Mouse (Mus musculus): ENCODE measurements around the gene Fkrp. TPM values are rescaled to one million over a fixed set of nuclear protein-coding genes. Genes with fewer than 3 reads are reported as not detected.

The Fkrp gene
- polyA plus RNA-seq, 1 experiment from 2014 or later: 28.5 TPM

- Histone ChIP-seq H3K27ac (replicated peaks) (no peak overlapping the region), H3K9me3 (peaks cover 4% of the 10 kb centered on the region; the same call in 1 of the 2 replicates), H3K4me3 (no peak overlapping the region), H3K36me3 (replicated peaks) (peaks cover 58% of the 10 kb centered on the region), H3K27me3 (replicated peaks; ENCODE audit: low read depth, poor library complexity, severe bottlenecking) (peaks cover 38% of the 10 kb centered on the region), H3K4me1 (peaks cover 25% of the 10 kb centered on the region)
- DNase-seq (ENCODE audit: low spot score): no peak
- WGBS: 85% methylated on average over 9 of the region's 9 CpGs
Measured at GRCm38 (mm10) chr7:16808647-16809046, 7.9 kb downstream of the Fkrp start.

GRCm38 (mm10) chr7:16807936-16808335 is 8.6 kb downstream of the Fkrp start:
- Histone ChIP-seq H3K9me3 (peaks cover 4% of the 10 kb centered on the region; the same call in 1 of the 2 replicates), H3K36me3 (replicated peaks) (peaks cover 51% of the 10 kb centered on the region), H3K4me1 (peaks cover 25% of the 10 kb centered on the region), H3K27me3 (replicated peaks; ENCODE audit: low read depth, poor library complexity, severe bottlenecking) (peaks cover 31% of the 10 kb centered on the region), H3K27ac (replicated peaks) (no peak overlapping the region), H3K4me3 (no peak overlapping the region)
- 90% methylated on average over 9 of the region's 9 CpGs for WGBS
- no peak for DNase-seq (ENCODE audit: low spot score)

- Histone ChIP-seq H3K4me1 (0 out of 2 replicates have a peak, but pooled peaks cover under 1% of the 10 kb centered on the region), H3K4me3 (no peak overlapping the region), H3K36me3 (replicated peaks) (peaks cover 33% of the 10 kb centered on the region), H3K27ac (replicated peaks) (no peak overlapping the region), H3K9me3 (peaks cover 4% of the 10 kb centered on the region; the same call in 1 of the 2 replicates), H3K27me3 (replicated peaks; ENCODE audit: low read depth, poor library complexity, severe bottlenecking) (no peaks in the 10 kb centered on the region)
- DNase-seq (ENCODE audit: low spot score): peak; percentile 42
- WGBS: 34% methylated on average over 8 of the region's 8 CpGs
Measured at GRCm38 (mm10) chr7:16804409-16805028, 12.0 kb downstream of the Fkrp start.

- peaks cover 6% of the 10 kb centered on the region; the same call in 1 of the 2 replicates for H3K4me1 ChIP-seq
- H3K36me3 ChIP-seq (replicated peaks): peaks cover 90% of the 10 kb centered on the region
- WGBS: 93% methylated on average over 5 of the region's 5 CpGs
Measured at GRCm38 (mm10) chr7:16794886-16795285, 21.6 kb downstream of the Fkrp start.

DNA sequence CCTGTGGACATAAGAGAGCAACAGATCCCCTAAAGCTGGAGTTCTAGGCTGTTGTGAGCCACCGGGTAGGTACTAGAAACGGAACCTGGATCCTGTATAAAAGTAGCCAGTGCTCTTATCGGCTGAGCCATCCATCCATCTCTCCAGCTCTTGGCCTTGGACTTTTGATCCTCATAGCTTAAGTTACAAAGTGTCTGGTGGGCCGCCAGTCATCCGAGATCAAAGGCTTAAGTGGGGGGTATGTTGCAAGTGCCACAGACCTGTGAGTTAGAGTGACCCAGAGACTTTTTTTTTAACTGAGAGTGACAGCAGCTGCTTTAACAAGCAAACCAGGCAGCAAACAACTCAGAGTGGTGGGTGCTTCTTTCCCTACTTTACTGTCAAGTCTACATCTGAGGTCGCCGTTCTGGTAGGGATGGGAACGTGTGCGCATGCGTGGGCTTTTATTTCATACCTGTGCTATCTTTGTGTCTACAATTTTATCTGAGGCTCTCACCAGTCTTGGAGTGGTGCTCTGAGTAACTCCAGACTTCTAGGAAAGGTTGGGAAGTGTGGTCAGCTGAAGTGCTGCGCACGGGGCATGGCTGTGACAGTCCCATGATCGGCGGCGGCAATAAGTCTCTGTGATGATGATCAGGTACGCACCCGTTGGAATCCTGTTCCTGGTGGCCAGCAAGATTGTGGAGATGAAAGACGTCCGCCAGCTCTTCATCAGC is 23.4 kb downstream of the Fkrp start:
- 91% methylated on average over 19 of the region's 19 CpGs for WGBS
- Histone ChIP-seq H3K27me3 (replicated peaks; ENCODE audit: low read depth, poor library complexity, severe bottlenecking) (no peaks in the 10 kb centered on the region), H3K36me3 (replicated peaks) (peaks cover 96% of the 10 kb centered on the region), H3K9me3 (no peaks in the 10 kb centered on the region), H3K4me1 (peaks cover 6% of the 10 kb centered on the region; the same call in 1 of the 2 replicates), H3K27ac (replicated peaks) (no peak overlapping the region), H3K4me3 (no peak overlapping the region)
- no peak for DNase-seq (ENCODE audit: low spot score)

More at GRCm38 (mm10) chr7:16794886-16795285, 21.6 kb downstream of the Fkrp start:
- no peak for DNase-seq (ENCODE audit: low spot score)
- Histone ChIP-seq H3K4me3 (no peak overlapping the region), H3K9me3 (no peaks in the 10 kb centered on the region), H3K27ac (replicated peaks) (no peak overlapping the region), H3K27me3 (replicated peaks; ENCODE audit: low read depth, poor library complexity, severe bottlenecking) (no peaks in the 10 kb centered on the region)

GRCm38 (mm10) chr7:16792316-16792715 is 24.2 kb downstream of the Fkrp start:
- no peak for DNase-seq (ENCODE audit: low spot score)
- no peak overlapping the region for H3K27ac ChIP-seq (replicated peaks)
- H3K4me3 ChIP-seq: no peak overlapping the region
- H3K4me1 ChIP-seq: peaks cover 6% of the 10 kb centered on the region; the same call in 1 of the 2 replicates
- 77% methylated on average over 5 of the region's 5 CpGs for WGBS
- no peaks in the 10 kb centered on the region for H3K27me3 ChIP-seq (replicated peaks; ENCODE audit: low read depth, poor library complexity, severe bottlenecking)
- H3K36me3 ChIP-seq (replicated peaks): peaks cover 96% of the 10 kb centered on the region
- no peaks in the 10 kb centered on the region for H3K9me3 ChIP-seq

GRCm38 (mm10) chr7:16785541-16786083 is 30.9 kb downstream of the Fkrp start:
- Histone ChIP-seq H3K27me3 (replicated peaks; ENCODE audit: low read depth, poor library complexity, severe bottlenecking) (no peaks in the 10 kb centered on the region), H3K27ac (replicated peaks) (no peak overlapping the region), H3K9me3 (no peaks in the 10 kb centered on the region), H3K4me1 (peaks cover 45% of the 10 kb centered on the region), H3K36me3 (replicated peaks) (peaks cover 61% of the 10 kb centered on the region), H3K4me3 (no peak overlapping the region)
- DNase-seq (ENCODE audit: low spot score): no peak
- 90% methylated on average over 8 of the region's 8 CpGs for WGBS

GRCm38 (mm10) chr7:16784498-16784976 is 32.0 kb downstream of the Fkrp start:
- peaks cover 47% of the 10 kb centered on the region for H3K4me1 ChIP-seq
- H3K27me3 ChIP-seq (replicated peaks; ENCODE audit: low read depth, poor library complexity, severe bottlenecking): no peaks in the 10 kb centered on the region
- H3K27ac ChIP-seq (replicated peaks): no peak overlapping the region
- 82% methylated on average over 10 of the region's 10 CpGs for WGBS
- H3K4me3 ChIP-seq: peak overlapping the region; percentile 80
- DNase-seq (ENCODE audit: low spot score): no peak
- H3K36me3 ChIP-seq (replicated peaks): peaks cover 50% of the 10 kb centered on the region
- H3K9me3 ChIP-seq: no peaks in the 10 kb centered on the region

DNA sequence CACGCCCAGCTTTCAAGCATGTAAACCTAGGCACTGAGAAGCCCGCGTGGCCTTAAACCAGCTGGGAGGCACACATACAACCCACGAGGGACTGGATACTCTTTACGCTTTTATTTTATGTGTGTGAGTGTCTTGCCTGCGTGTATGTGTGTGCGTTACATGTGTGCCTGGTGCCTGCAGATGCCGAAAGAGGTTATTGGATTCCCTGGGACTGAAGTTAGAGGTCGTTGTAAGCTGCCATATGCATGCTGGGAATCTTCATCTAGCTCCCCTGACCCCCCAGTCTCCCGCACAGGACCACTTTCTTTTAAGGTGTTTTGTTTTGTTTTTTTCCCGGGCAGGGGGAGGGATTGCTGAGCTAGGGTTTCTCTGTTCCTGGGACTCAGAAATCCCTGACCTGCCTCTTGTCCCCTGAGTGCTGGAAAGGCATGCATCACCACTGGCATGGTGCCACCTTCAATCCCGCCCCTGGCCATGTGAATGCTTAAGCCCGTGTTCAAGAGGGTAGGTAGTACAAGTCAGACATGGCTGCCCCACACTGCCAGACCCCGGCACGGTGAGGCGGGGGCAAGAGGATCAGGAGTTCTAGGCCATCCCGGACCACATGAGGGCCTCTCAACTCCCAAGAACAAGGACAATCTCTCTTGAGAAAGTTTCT is 32.6 kb downstream of the Fkrp start:
- Histone ChIP-seq H3K36me3 (replicated peaks) (peaks cover 44% of the 10 kb centered on the region), H3K27me3 (replicated peaks; ENCODE audit: low read depth, poor library complexity, severe bottlenecking) (no peaks in the 10 kb centered on the region), H3K27ac (replicated peaks) (peak overlapping the region; percentile 48), H3K4me1 (peaks cover 47% of the 10 kb centered on the region), H3K4me3 (peak overlapping the region; percentile 80), H3K9me3 (no peaks in the 10 kb centered on the region)
- WGBS: 54% methylated on average over 17 of the region's 17 CpGs
- DNase-seq (ENCODE audit: low spot score): no peak

DNA sequence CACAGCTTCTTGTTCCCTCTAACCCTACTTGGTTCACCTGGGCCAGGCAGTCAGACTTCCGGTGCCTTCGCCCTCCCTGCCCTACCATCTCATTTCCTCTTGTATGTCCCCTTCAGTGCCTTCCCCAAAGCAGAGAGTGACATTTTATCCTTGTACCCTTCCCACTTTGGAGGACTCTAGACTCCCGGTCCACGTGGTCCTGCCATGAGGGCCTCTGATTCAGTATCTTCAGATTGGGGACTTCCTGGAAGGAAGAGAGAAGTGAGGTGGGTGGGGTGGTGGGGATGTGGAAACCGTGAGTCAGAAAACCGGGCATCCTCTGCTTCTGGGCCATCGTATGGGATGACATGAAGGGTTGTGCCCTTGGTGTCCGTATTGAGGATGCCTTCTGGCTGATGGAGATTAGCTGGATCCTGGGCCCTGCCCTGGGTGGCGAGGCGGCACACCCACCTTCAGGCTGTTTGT is 33.3 kb downstream of the Fkrp start:
- Histone ChIP-seq H3K9me3 (no peaks in the 10 kb centered on the region), H3K4me3 (peak overlapping the region; percentile 80), H3K36me3 (replicated peaks) (peaks cover 38% of the 10 kb centered on the region), H3K27ac (replicated peaks) (peak overlapping the region; percentile 48), H3K4me1 (peaks cover 47% of the 10 kb centered on the region), H3K27me3 (replicated peaks; ENCODE audit: low read depth, poor library complexity, severe bottlenecking) (no peaks in the 10 kb centered on the region)
- WGBS: 12% methylated on average over 10 of the region's 10 CpGs
- peak; percentile 26 for DNase-seq (ENCODE audit: low spot score)

DNA sequence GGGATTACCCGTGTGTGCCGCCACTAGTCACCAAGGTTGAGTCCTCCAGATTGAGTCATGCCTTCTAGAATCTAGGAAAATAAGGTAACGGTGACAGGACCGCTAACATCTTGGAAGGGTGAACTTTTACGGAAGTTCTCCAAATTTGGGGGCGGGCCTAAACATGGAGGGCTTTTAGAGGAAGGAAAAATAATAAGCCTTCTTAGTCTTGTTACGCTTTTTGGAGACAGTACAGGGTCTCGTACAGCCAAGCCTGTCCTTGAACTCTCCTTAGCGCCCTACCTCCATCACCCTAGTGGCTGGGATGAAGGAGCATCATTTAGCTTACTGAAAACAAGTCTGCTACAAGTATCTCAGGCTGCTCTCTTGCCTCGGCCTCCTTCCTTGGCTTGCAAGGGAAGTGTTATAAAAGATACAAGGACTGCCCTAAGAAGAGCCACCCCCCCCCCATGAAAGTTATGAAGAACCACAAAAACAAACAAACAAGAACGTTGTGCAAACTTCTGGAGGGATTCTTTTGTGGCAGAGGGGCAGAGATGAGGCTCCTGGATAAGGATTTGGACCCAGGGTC is 33.9 kb downstream of the Fkrp start:
- Histone ChIP-seq H3K9me3 (no peaks in the 10 kb centered on the region), H3K4me3 (peak overlapping the region; percentile 80), H3K27ac (replicated peaks) (peak overlapping the region; percentile 86), H3K27me3 (replicated peaks; ENCODE audit: low read depth, poor library complexity, severe bottlenecking) (no peaks in the 10 kb centered on the region), H3K4me1 (peaks cover 47% of the 10 kb centered on the region), H3K36me3 (replicated peaks) (peaks cover 31% of the 10 kb centered on the region)
- WGBS: 2% methylated on average over 11 of the region's 11 CpGs
- DNase-seq (ENCODE audit: low spot score): peak; percentile 21

Measured in embryonic facial prominence, embryonic 10.5 days (tissue).